In genomic region chr1:186827773-186828172, GRCm38 (mm10) we compare ENCODE assay signal across 9 mouse cellular contexts.
DNase-seq lines count a peak whose midpoint lies in the region; ATAC-seq lines count a peak whose summit lies in the region.
"Had no signal": no experiment of that assay in that cellular context is flagged by ENCODE, and none has a peak within 500 bp of the region (broad histone marks: within the 10 kb centered on the region; RNA-seq: fewer than 3 reads in every experiment).

No protein-coding gene starts in this region.

- peaks cover 2% of the 10 kb centered on the region; the same call in 1 of the 2 replicates for H3K27me3 ChIP-seq in hindbrain, embryonic 11.5 days (ENCODE audit: control insufficient read depth, insufficient read depth, low read length)
- H3K27me3 ChIP-seq in hindbrain, embryonic 13.5 days, result peaks cover 13% of the 10 kb centered on the region

- no peak for ATAC-seq in hindbrain, embryonic 11.5 days (ENCODE audit: low FRiP score)
- ATAC-seq in hindbrain, embryonic 13.5 days (ENCODE audit: low FRiP score), result no peak
- ATAC-seq in frontal cortex, adult (ENCODE audit: low TSS enrichment), result peak; percentile 70

- no peaks in the 10 kb centered on the region for H3K9me3 ChIP-seq in hindbrain, embryonic 11.5 days (ENCODE audit: control insufficient read depth, low read length)
- H3K9me3 ChIP-seq in hindbrain, embryonic 13.5 days, result no peaks in the 10 kb centered on the region
- H3K9me3 ChIP-seq: neural tube, embryonic 13.5 days had no signal

- 31% methylated on average over 3 of the region's 3 CpGs for WGBS in hindbrain, embryonic 11.5 days
- 31% methylated on average over 3 of the region's 3 CpGs for WGBS in hindbrain, embryonic 13.5 days

- H3K4me1 ChIP-seq in hindbrain, embryonic 11.5 days (replicated peaks; ENCODE audit: control insufficient read depth, insufficient read depth, low read length), result no peaks in the 10 kb centered on the region
- peaks cover 6% of the 10 kb centered on the region; the same call in 1 of the 2 replicates for H3K4me1 ChIP-seq in hindbrain, embryonic 13.5 days (replicated peaks)

- H3K9ac ChIP-seq in hindbrain, embryonic 11.5 days (ENCODE audit: low read depth, low read length), result no peak overlapping the region
- no peak overlapping the region for H3K9ac ChIP-seq in hindbrain, embryonic 13.5 days
- H3K9ac ChIP-seq: neural tube, embryonic 13.5 days had no signal

- H3K4me2 ChIP-seq in hindbrain, embryonic 11.5 days (replicated peaks; ENCODE audit: low read depth, low read length), result no peak overlapping the region
- no peak overlapping the region for H3K4me2 ChIP-seq in hindbrain, embryonic 13.5 days
- H3K4me2 ChIP-seq: neural tube, embryonic 13.5 days had no signal

- H3K27ac ChIP-seq in hindbrain, embryonic 11.5 days (ENCODE audit: low read depth, low read length), result no peak overlapping the region
- H3K27ac ChIP-seq in hindbrain, embryonic 13.5 days, result no peak overlapping the region
- H3K27ac ChIP-seq: neural tube, embryonic 13.5 days had no signal

- H3K36me3 ChIP-seq in hindbrain, embryonic 11.5 days (ENCODE audit: control insufficient read depth, insufficient read depth, low read length), result no peaks in the 10 kb centered on the region
- H3K36me3 ChIP-seq in hindbrain, embryonic 13.5 days, result no peaks in the 10 kb centered on the region
- H3K36me3 ChIP-seq: neural tube, embryonic 13.5 days had no signal

- peak; percentile 75 for DNase-seq in hindbrain, embryonic 11.5 days (ENCODE audit: low spot score)
- DNase-seq in 3T3-L1 (ENCODE audit: low read depth, low spot score) (peak; percentile 74), MN1 (ENCODE audit: low spot score) (peak; percentile 53)
- peak; percentile 2 for DNase-seq in naive thymus-derived CD4-positive, alpha-beta T cell, adult 2 months (ENCODE audit: low read depth)
- DNase-seq in urinary bladder, postnatal 4 days (ENCODE audit: low spot score in 2 of 2), result no peak
- no peak for DNase-seq in urinary bladder, postnatal 14 days (ENCODE audit: low spot score)

- H3K4me3 ChIP-seq in hindbrain, embryonic 11.5 days (ENCODE audit: low read depth, low read length), result no peak overlapping the region
- no peak overlapping the region for H3K4me3 ChIP-seq in hindbrain, embryonic 13.5 days
- H3K4me3 ChIP-seq: neural tube, embryonic 13.5 days had no signal

Comparison
In these comparisons a context has a peak if more than half of its experiments do, and no peak if none do; other contexts are left out.
1. DNase-seq: peak in hindbrain, embryonic 11.5 days (single experiment), 3T3-L1 (single experiment), MN1 (single experiment) and naive thymus-derived CD4-positive, alpha-beta T cell, adult 2 months (single experiment); none in urinary bladder, postnatal 4 days (0 of 2) and urinary bladder, postnatal 14 days (single experiment).